Mouse (Mus musculus): ENCODE data around the gene Sez6l2. TPM values are rescaled to one million over a fixed set of nuclear protein-coding genes. Genes with fewer than 3 reads are reported as not detected.

Gene Sez6l2
- polyA plus RNA-seq, 1 experiment from 2014 or later: 0.46 TPM

DNA sequence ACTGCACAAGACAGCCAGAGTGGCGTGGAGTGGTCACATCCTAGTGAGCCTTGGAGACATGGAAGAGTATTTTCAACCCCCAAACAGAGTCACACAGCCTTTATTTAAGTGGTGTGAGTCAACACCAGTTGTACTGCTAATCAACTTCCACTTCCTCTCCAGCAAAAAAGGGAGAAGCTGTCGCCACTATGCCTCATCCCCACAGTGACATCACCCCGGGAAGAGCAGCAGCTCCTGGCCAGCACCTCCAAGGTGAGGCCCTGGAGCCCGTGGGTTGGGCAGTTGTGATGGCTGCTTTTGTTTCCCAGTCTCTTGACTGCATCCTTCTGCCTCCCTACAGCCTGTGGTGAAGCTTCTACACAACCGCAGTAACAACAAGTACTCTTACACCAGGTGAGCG is 9.2 kb upstream of the Sez6l2 start:
- Histone ChIP-seq H3K4me2 (no peak overlapping the region), H3K9me3 (no peaks in the 10 kb centered on the region), H3K4me1 (no peaks in the 10 kb centered on the region), H3K4me3 (no peak overlapping the region), H3K27me3 (no peaks in the 10 kb centered on the region), H3K27ac (no peak overlapping the region), H3K36me3 (peaks cover 45% of the 10 kb centered on the region), H3K9ac (no peak overlapping the region)
- ATAC-seq (ENCODE audit: insufficient number of reproducible peaks, low FRiP score, low TSS enrichment, low read depth): no peak
- WGBS: 47% methylated on average over 6 of the region's 6 CpGs

DNA sequence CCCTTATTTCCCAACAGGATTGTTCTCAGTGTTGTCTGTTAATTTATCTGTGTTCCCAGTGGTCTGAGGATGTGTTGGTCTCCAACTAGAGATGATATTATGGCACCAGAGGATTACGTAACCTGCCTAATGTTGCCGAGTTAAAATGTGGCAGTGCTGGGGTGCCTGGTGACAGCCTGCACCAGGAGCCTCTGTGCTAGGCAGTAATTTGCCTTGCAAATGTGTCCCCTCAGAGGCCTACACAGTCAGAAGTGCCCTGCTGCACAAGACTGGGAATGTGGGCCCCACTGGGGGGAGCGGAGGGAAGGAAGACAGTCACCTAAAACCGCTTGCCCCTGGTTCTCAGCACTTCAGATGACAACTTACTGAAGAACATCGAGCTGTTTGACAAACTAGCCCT is 8.6 kb upstream of the Sez6l2 start:
- H3K36me3 ChIP-seq: peaks cover 43% of the 10 kb centered on the region
- no peak for ATAC-seq (ENCODE audit: insufficient number of reproducible peaks, low FRiP score, low TSS enrichment, low read depth)
- H3K27ac ChIP-seq: no peak overlapping the region
- H3K4me2 ChIP-seq: no peak overlapping the region
- no peaks in the 10 kb centered on the region for H3K27me3 ChIP-seq
- H3K9me3 ChIP-seq: no peaks in the 10 kb centered on the region
- no peak overlapping the region for H3K9ac ChIP-seq
- H3K4me3 ChIP-seq: no peak overlapping the region
- 73% methylated on average over 5 of the region's 5 CpGs for WGBS
- no peaks in the 10 kb centered on the region for H3K4me1 ChIP-seq

DNA sequence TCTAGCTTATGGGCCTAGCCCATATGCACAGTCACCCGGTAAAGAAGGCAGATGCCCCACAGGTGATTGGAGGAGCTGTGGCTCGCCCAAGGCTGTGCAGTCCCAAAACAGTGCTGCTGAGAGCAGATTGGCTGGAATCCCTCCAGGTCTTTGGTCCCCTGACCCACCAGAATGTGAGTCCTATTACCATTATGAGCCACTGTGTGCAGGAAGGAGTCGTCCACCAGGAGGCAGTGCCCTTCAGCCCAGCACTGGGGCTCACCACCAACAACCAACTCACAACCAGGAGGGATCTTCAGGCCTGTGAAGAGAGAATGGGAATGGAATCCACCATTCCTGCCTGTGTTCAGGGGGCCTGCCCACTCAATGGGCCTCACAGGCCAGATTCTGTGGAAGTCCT is 3.8 kb upstream of the Sez6l2 start:
- 37% methylated on average over 3 of the region's 3 CpGs for WGBS
- no peak for ATAC-seq (ENCODE audit: insufficient number of reproducible peaks, low FRiP score, low TSS enrichment, low read depth)
- Histone ChIP-seq H3K9ac (no peak overlapping the region), H3K4me3 (no peak overlapping the region), H3K9me3 (no peaks in the 10 kb centered on the region), H3K4me1 (peaks cover 17% of the 10 kb centered on the region), H3K27ac (no peak overlapping the region), H3K27me3 (peaks cover 25% of the 10 kb centered on the region), H3K36me3 (peaks cover 29% of the 10 kb centered on the region), H3K4me2 (no peak overlapping the region)

DNA sequence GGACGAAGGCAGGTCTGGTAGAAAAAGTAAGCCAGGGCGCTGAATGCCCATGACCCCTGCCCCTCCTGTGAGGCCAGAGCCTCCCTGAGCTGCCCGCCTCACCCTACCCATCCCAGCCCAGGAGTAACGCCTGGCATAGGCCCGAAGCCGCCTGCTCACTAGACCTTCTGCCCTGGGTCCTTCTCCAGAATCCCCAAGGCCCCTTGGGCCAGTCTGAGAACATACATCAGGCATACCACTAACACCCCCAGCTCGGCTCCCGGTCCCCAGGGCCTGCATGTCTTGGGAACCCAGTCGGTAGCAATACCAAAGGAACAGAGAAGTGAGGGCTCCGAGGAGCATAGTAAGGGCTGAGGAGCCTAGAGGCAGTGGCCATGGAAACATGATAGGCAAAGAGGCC is 1.7 kb upstream of the Sez6l2 start:
- no peak for ATAC-seq (ENCODE audit: insufficient number of reproducible peaks, low FRiP score, low TSS enrichment, low read depth)
- no peaks in the 10 kb centered on the region for H3K9me3 ChIP-seq
- H3K36me3 ChIP-seq: peaks cover 21% of the 10 kb centered on the region
- H3K9ac ChIP-seq: no peak overlapping the region
- H3K4me1 ChIP-seq: peaks cover 24% of the 10 kb centered on the region
- no peak overlapping the region for H3K27ac ChIP-seq
- no peak overlapping the region for H3K4me3 ChIP-seq
- 0 out of 2 replicates have a peak overlapping the region, but pooled peaks have one; percentile 99 for H3K4me2 ChIP-seq
- 77% methylated on average over 10 of the region's 10 CpGs for WGBS
- peaks cover 40% of the 10 kb centered on the region for H3K27me3 ChIP-seq

DNA sequence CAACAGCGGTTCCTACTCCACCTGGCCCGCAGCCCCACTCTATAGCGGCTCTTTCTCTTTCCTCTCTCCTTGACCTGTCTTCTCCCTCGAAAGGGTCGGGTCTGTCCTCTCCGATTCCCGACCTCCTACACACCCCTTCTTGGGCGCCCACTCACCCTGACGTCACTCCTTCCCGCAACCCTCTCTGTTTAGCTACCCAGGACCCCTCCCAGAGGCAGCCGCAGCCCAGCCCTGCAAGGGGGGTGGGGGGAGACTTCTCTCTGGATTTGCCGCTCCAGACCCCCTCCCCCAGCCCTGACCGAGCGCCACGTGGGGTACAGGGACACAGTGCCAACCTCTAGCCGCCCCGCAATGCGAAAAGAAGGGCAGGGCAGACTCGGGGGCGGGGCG is 965 bp upstream of the Sez6l2 start, which contains the start of gene Asphd1:
TSS of gene Asphd1 (minus strand) at position 180 of the 390 bp plus-strand sequence.
- peaks cover 40% of the 10 kb centered on the region for H3K27me3 ChIP-seq
- ATAC-seq (ENCODE audit: insufficient number of reproducible peaks, low FRiP score, low TSS enrichment, low read depth): peak; percentile 11; the same call in 1 of the 2 replicates

DNA sequence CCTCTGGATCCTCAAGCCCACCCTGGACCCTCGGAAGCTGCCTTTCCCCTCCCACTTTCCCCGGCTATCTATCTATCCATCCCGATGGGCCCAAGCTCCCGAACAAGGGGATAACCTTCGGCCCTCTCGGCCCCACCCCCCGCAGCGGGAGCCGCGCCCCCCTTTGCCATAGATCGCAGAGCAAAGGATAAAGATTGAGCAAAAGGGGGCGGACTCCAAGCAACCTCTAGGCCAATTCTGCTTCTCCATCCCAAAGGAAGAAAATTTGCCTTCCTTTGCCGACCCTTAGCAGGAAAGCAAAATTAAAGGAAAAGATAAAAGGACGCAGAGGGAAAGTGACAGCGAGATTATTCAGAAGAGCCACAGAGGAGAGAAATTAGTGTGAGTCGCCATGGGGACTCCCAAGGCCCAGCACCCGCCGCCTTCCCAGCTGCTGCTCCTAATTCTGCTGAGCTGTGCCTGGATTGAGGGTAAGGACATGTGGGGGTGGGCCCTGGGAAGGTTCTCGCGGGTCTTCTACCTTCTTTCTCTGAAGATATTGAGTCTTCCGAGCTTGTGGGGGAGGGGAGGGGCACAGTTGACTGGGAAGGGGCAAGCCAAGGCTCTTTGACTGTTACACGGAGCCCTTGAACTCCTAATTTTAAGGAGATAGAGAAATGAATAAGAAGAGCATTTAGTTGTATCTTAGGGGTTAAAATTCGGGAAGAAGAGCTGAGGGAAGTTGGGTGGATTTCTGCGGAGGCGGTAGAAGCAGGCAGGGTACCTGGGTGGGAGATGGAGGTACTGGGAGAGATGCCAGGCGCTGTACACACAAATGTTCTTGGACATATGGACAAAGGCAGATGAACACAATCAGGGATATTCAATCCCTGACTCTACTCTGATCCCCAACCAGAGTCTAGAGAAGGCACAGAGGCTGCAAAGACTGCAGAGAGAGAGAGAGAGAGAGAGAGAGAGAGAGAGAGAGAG is 568 bp downstream of the Sez6l2 start:
- Histone ChIP-seq H3K4me3 (no peak overlapping the region), H3K9ac (no peak overlapping the region)
- ATAC-seq (ENCODE audit: insufficient number of reproducible peaks, low FRiP score, low TSS enrichment, low read depth): no peak

More for the DNA sequence above, 965 bp upstream of the Sez6l2 start, which contains the start of gene Asphd1:
- Histone ChIP-seq H3K9ac (no peak within 1 kb of the TSS), H3K9me3 (no peaks in the 10 kb centered on the region), H3K27ac (no peak within 1 kb of the TSS), H3K4me2 (peak within 1 kb of the TSS; percentile 99), H3K4me1 (peaks cover 24% of the 10 kb centered on the region), H3K36me3 (peaks cover 13% of the 10 kb centered on the region; the same call in 1 of the 2 replicates), H3K4me3 (peak within 1 kb of the TSS; percentile 47)
- 1% methylated on average over 21 of the region's 21 CpGs for WGBS

DNA sequence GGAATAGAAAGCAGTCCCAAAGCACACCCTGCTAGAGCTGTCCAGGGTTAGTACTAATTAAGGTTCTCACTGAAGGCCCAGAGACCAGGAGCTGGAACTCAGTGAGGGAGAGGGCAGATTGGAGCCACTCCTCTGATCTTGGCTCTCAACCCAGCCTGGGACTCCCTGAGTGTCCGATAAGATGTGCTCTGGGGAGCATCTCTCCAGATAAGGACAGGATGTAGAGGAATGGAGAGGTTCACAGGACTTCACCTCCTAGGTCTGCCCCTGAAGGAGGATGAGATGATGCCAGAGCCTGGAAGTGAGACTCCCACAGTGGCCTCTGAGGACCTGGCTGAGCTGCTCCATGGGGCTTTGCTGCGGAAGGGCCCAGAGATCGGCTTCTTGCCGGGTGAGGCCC is 1.4 kb downstream of the Sez6l2 start:
- no peak overlapping the region for H3K27ac ChIP-seq
- 22% methylated on average over 4 of the region's 4 CpGs for WGBS
- H3K36me3 ChIP-seq: 0 out of 2 replicates have a peak, but pooled peaks cover 3% of the 10 kb centered on the region
- H3K27me3 ChIP-seq: peaks cover 40% of the 10 kb centered on the region
- ATAC-seq (ENCODE audit: insufficient number of reproducible peaks, low FRiP score, low TSS enrichment, low read depth): no peak
- H3K9me3 ChIP-seq: no peaks in the 10 kb centered on the region
- no peak overlapping the region for H3K9ac ChIP-seq
- H3K4me3 ChIP-seq: no peak overlapping the region
- no peak overlapping the region for H3K4me2 ChIP-seq
- peaks cover 24% of the 10 kb centered on the region for H3K4me1 ChIP-seq

More for the DNA sequence above, 568 bp downstream of the Sez6l2 start:
- Histone ChIP-seq H3K4me2 (no peak overlapping the region), H3K27ac (no peak overlapping the region), H3K9me3 (no peaks in the 10 kb centered on the region), H3K27me3 (peaks cover 40% of the 10 kb centered on the region), H3K36me3 (0 out of 2 replicates have a peak, but pooled peaks cover 5% of the 10 kb centered on the region), H3K4me1 (peaks cover 24% of the 10 kb centered on the region)
- 7% methylated on average over 26 of the region's 26 CpGs for WGBS

DNA sequence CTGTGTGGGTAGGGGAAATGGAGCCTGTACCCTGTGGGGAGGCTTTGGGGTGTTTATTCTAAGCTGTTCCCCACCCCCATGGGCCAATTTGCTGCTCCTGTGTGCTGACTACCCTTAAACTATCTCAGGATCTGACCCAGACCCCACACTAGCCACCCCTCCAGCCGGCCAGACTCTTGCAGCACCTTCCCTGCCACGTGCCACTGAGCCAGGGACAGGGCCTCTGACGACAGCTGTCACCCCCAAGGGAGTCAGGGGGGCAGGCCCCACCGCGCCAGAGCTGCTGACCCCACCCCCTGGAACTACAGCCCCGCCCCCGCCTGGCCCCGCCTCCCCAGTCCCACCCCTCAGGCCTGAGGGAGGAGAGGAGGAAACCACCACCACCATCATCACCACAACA is 2.3 kb downstream of the Sez6l2 start:
- H3K4me1 ChIP-seq: peaks cover 24% of the 10 kb centered on the region
- H3K36me3 ChIP-seq: no peaks in the 10 kb centered on the region
- H3K9ac ChIP-seq: no peak overlapping the region
- 1% methylated on average over 8 of the region's 8 CpGs for WGBS
- H3K27me3 ChIP-seq: peaks cover 40% of the 10 kb centered on the region
- H3K4me3 ChIP-seq: no peak overlapping the region
- H3K9me3 ChIP-seq: no peaks in the 10 kb centered on the region
- no peak for ATAC-seq (ENCODE audit: insufficient number of reproducible peaks, low FRiP score, low TSS enrichment, low read depth)
- no peak overlapping the region for H3K4me2 ChIP-seq
- no peak overlapping the region for H3K27ac ChIP-seq

DNA sequence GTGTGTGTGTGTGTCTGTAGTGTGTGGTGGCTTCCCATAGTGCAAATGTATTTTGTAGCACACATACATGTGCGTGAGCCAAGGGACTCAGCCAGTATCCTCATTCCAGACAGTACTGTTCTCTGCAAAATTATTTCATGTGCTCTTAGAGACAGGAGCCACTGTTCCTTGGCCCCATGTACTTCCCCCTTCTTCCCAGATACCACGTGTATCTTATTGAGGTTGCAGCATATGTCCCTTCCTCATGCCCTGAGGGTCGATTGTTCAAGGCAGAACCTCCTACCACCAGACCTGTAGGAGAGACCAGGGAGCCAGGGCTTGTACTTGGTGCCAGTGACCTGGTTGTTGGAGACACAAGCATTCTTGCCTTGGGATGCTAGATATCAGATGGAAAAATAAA is 4.8 kb downstream of the Sez6l2 start:
- Histone ChIP-seq H3K9ac (no peak overlapping the region), H3K4me1 (peaks cover 15% of the 10 kb centered on the region), H3K36me3 (no peaks in the 10 kb centered on the region)

DNA sequence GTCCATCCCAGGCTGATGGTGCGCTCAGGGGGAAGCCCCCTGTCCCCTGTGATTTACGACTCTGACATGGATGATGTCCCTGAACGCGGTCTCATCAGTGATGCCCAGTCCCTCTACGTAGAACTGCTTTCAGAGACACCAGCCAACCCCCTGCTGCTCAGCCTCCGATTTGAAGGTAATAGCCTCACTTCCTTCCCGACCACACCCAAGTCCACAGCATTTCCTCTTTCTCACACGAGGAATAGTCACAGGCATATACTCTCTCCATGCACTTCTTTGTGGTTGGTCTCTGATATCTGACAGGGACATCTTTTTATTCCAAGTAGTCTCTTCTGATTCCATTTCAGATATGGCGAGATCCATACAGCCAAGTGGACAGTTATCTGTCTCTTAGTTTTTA is 9.4 kb downstream of the Sez6l2 start:
- WGBS: 67% methylated on average over 9 of the region's 9 CpGs
- Histone ChIP-seq H3K4me3 (no peak overlapping the region), H3K4me1 (peaks cover 7% of the 10 kb centered on the region; the same call in 1 of the 2 replicates), H3K4me2 (no peak overlapping the region), H3K27ac (no peak overlapping the region), H3K27me3 (peaks cover 29% of the 10 kb centered on the region), H3K36me3 (no peaks in the 10 kb centered on the region), H3K9ac (no peak overlapping the region), H3K9me3 (no peaks in the 10 kb centered on the region)
- ATAC-seq (ENCODE audit: insufficient number of reproducible peaks, low FRiP score, low TSS enrichment, low read depth): no peak

More for the DNA sequence above, 4.8 kb downstream of the Sez6l2 start:
- Histone ChIP-seq H3K27me3 (peaks cover 30% of the 10 kb centered on the region), H3K9me3 (no peaks in the 10 kb centered on the region), H3K4me2 (no peak overlapping the region), H3K4me3 (no peak overlapping the region), H3K27ac (no peak overlapping the region)
- WGBS: 51% methylated on average over 3 of the region's 3 CpGs
- no peak for ATAC-seq (ENCODE audit: insufficient number of reproducible peaks, low FRiP score, low TSS enrichment, low read depth)

DNA sequence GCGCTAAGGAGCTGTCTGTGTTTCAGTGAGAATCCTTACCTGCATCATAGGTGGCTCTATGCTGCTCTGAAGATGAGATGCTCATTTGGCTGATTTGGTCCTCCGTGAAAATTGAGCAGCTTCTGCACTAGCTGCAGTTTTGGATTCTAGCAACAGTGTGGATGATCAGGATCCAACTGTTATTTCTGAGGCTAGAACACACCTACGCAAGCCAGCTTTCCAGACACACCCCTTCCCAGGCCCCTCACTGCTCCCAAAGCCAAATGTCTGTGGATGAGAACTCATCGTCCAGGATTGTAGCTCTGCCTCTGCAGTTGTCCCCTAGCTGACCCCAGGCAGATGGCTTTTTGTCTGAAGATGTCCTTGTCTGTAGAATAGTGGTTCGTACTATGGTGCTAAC is 10.7 kb downstream of the Sez6l2 start:
- no peak overlapping the region for H3K4me3 ChIP-seq
- no peak overlapping the region for H3K9ac ChIP-seq
- H3K27ac ChIP-seq: no peak overlapping the region
- no peak overlapping the region for H3K4me2 ChIP-seq
- H3K9me3 ChIP-seq: no peaks in the 10 kb centered on the region
- WGBS: 80% methylated on average over 5 of the region's 5 CpGs
- peaks cover 29% of the 10 kb centered on the region for H3K27me3 ChIP-seq
- no peaks in the 10 kb centered on the region for H3K36me3 ChIP-seq
- ATAC-seq (ENCODE audit: insufficient number of reproducible peaks, low FRiP score, low TSS enrichment, low read depth): no peak
- H3K4me1 ChIP-seq: peaks cover 7% of the 10 kb centered on the region; the same call in 1 of the 2 replicates

DNA sequence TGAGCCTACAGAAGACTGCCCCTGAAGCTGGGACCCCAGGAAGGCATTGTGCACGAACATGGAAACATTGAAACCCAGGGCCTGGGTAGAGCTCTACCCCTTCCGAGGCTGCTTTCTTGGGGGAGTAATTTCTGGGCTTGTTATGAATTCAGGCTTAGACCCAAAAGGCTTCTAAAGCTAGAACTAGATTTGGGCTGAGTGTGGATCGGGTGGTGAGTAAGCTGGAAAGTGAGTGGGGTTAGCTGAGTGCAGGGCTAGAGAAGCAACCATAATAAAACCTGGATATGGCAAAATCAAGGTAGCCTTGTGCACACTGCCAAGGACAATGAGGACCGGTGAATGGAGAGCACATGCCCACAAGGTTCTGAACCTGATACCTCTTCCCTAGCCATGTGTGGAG is 11.6 kb downstream of the Sez6l2 start:
- peaks cover 29% of the 10 kb centered on the region for H3K27me3 ChIP-seq
- H3K4me2 ChIP-seq: no peak overlapping the region
- no peak overlapping the region for H3K27ac ChIP-seq
- no peak overlapping the region for H3K4me3 ChIP-seq
- H3K36me3 ChIP-seq: no peaks in the 10 kb centered on the region
- no peak overlapping the region for H3K9ac ChIP-seq
- H3K9me3 ChIP-seq: no peaks in the 10 kb centered on the region
- WGBS: 81% methylated on average over 4 of the region's 4 CpGs
- peaks cover 7% of the 10 kb centered on the region; the same call in 1 of the 2 replicates for H3K4me1 ChIP-seq
- no peak for ATAC-seq (ENCODE audit: insufficient number of reproducible peaks, low FRiP score, low TSS enrichment, low read depth)
